Mouse (Mus musculus): Measurements from ENCODE around the gene Pcp2. TPM values are rescaled to one million over a fixed set of nuclear protein-coding genes. Genes with fewer than 3 reads are reported as not detected.

The Pcp2 gene
- polyA plus RNA-seq, 1 experiment from 2014 or later: 0.56 TPM

DNA sequence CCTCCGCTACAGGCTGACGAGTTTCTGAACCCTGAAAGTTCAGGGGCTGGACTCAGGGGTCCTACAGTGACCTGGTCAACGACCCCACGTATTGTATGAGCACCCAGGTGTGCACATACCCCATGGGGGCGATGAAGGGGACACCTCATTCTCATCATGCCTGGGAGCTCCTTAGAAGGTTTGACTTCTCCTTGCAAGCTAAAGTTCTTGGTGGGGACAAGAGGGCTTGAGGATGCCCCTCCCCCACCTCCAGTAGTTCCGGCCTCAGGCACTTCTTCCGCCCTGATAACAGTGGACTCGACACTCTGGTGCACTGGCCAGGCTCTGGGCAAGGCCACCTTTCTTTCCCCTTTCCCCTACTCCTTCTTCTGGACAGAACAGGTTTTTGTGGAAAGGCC, 6.1 kb upstream of the Pcp2 start:
- Histone ChIP-seq H3K4me3 (ENCODE audit: low read depth, low read length) (peak overlapping the region; percentile 56), H3K36me3 (ENCODE audit: control insufficient read depth, insufficient read depth, low read length) (peaks cover 4% of the 10 kb centered on the region; the same call in 1 of the 2 replicates), H3K27ac (ENCODE audit: low read length) (no peak overlapping the region), H3K4me2 (replicated peaks; ENCODE audit: low read depth, low read length) (peak overlapping the region; percentile 53), H3K9ac (replicated peaks; ENCODE audit: low read depth, low read length) (peak overlapping the region; percentile 41; the same call in 1 of the 2 replicates), H3K4me1 (ENCODE audit: control insufficient read depth, insufficient read depth, low read length) (no peaks in the 10 kb centered on the region), H3K27me3 (ENCODE audit: control insufficient read depth, insufficient read depth, low read length) (no peaks in the 10 kb centered on the region), H3K9me3 (ENCODE audit: control insufficient read depth, low read depth, low read length) (no peaks in the 10 kb centered on the region)
- WGBS: 11% methylated on average over 8 of the region's 8 CpGs
- ATAC-seq (ENCODE audit: insufficient number of reproducible peaks, insufficient read depth, low FRiP score, low read depth): peak; percentile 37

DNA sequence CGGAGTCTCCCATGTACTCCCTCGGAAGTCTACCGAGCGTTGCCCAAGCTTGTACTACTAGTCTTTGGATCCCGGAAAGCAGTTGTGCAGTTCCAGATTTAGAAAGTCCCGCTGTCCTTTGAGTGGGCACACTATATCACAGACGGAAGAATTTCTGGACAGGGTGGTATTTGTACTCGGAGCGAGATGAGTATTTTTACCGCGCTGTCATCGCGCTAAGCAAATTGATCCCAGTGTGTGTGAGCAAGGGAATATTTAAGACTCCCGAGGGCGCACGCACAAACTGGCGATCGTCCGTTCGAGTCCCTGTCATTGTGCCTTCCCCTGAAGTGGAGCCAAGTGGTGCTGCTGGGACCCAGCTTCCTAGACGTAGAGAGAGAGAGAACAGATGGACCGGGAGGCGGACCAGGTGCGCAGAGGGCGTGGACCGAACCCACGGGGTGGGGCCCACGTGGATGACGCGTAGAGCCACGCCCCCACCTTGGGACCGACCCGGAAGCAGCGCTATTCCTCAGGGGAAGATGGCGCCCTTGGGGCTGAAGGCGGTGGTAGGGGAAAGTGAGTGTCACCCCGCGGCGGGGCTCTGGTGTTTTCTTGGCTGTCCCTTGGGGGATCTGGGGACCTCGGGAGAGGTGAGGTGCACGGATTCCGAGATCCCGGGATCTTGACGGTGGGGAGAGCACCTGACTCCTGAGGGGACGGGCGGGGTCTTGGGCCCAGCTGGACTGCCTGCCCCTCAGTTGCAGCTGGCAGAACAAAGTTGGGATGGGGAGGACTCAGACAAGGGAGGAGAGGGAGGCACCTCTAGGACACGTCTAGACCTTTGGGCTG, 5.5 kb upstream of the Pcp2 start, which contains the start of gene Stxbp2:
TSS of gene Stxbp2 (plus strand) at position 309 of the 831 bp plus-strand sequence.
- no peak within 1 kb of the TSS for H3K27ac ChIP-seq (ENCODE audit: low read length)

DNA sequence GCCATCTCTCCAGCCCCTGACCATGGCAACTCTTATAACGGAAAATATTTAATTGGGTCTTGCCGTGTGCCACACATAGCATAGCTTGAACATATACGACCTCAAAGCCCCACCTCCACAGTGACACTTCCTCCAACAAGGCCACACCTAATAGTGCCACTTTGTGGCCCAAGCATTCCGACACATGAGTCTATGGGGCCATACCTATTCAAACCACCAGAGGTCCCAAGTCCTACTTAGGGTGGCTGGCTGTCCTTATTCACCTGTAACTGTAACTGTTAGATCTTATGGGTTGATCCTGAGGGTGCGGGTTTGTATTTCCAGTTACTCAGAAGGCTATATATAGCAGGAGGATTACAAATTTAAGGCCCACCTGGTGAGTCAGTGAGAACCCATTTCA, 2.7 kb upstream of the Pcp2 start:
- Histone ChIP-seq H3K27ac (ENCODE audit: low read length) (no peak overlapping the region), H3K36me3 (ENCODE audit: control insufficient read depth, insufficient read depth, low read length) (no peaks in the 10 kb centered on the region), H3K4me3 (ENCODE audit: low read depth, low read length) (no peak overlapping the region), H3K9me3 (ENCODE audit: control insufficient read depth, low read depth, low read length) (no peaks in the 10 kb centered on the region), H3K9ac (replicated peaks; ENCODE audit: low read depth, low read length) (no peak overlapping the region), H3K4me1 (ENCODE audit: control insufficient read depth, insufficient read depth, low read length) (no peaks in the 10 kb centered on the region), H3K27me3 (ENCODE audit: control insufficient read depth, insufficient read depth, low read length) (no peaks in the 10 kb centered on the region), H3K4me2 (replicated peaks; ENCODE audit: low read depth, low read length) (no peak overlapping the region)
- ATAC-seq (ENCODE audit: insufficient number of reproducible peaks, insufficient read depth, low FRiP score, low read depth): no peak
- WGBS: 26% methylated on average over 5 of the region's 5 CpGs

More for the DNA sequence above, 5.5 kb upstream of the Pcp2 start, which contains the start of gene Stxbp2:
- Histone ChIP-seq H3K4me1 (ENCODE audit: control insufficient read depth, insufficient read depth, low read length) (no peaks in the 10 kb centered on the region), H3K4me2 (replicated peaks; ENCODE audit: low read depth, low read length) (peak within 1 kb of the TSS; percentile 53), H3K9ac (replicated peaks; ENCODE audit: low read depth, low read length) (peak within 1 kb of the TSS; percentile 41; the same call in 1 of the 2 replicates), H3K27me3 (ENCODE audit: control insufficient read depth, insufficient read depth, low read length) (no peaks in the 10 kb centered on the region), H3K9me3 (ENCODE audit: control insufficient read depth, low read depth, low read length) (no peaks in the 10 kb centered on the region), H3K4me3 (ENCODE audit: low read depth, low read length) (peak within 1 kb of the TSS; percentile 56), H3K36me3 (ENCODE audit: control insufficient read depth, insufficient read depth, low read length) (peaks cover under 1% of the 10 kb centered on the region; the same call in 1 of the 2 replicates)
- peak; percentile 93 for ATAC-seq (ENCODE audit: insufficient number of reproducible peaks, insufficient read depth, low FRiP score, low read depth)
- 6% methylated on average over 47 of the region's 47 CpGs for WGBS

DNA sequence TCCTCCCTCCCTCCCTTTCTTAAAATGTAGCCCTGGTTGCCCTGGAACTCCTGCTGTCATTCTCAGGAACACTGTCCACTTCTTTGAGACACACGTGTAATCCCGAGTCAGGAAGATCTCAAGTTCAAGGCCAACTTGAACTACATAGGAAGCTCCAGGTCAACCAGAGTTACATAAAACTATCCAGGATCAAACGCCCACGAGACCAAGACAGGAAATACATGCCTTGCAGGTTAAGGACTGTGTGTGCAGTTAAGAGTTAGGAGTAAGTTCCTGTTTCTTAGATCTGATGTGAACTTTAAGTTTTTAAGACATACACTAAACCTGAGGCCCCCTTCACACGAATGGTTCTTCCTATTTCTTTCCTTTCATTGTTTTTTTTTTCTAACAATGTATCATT, 1.6 kb upstream of the Pcp2 start:
- 56% methylated on average over 5 of the region's 5 CpGs for WGBS
- no peaks in the 10 kb centered on the region for H3K27me3 ChIP-seq (ENCODE audit: control insufficient read depth, insufficient read depth, low read length)
- H3K4me3 ChIP-seq (ENCODE audit: low read depth, low read length): no peak overlapping the region
- H3K4me1 ChIP-seq (ENCODE audit: control insufficient read depth, insufficient read depth, low read length): no peaks in the 10 kb centered on the region; the same call in 1 of the 2 replicates
- no peak for ATAC-seq (ENCODE audit: insufficient number of reproducible peaks, insufficient read depth, low FRiP score, low read depth)
- no peak overlapping the region for H3K4me2 ChIP-seq (replicated peaks; ENCODE audit: low read depth, low read length)
- H3K36me3 ChIP-seq (ENCODE audit: control insufficient read depth, insufficient read depth, low read length): no peaks in the 10 kb centered on the region; the same call in 1 of the 2 replicates
- no peak overlapping the region for H3K27ac ChIP-seq (ENCODE audit: low read length)
- no peaks in the 10 kb centered on the region for H3K9me3 ChIP-seq (ENCODE audit: control insufficient read depth, low read depth, low read length)
- H3K9ac ChIP-seq (replicated peaks; ENCODE audit: low read depth, low read length): no peak overlapping the region

DNA sequence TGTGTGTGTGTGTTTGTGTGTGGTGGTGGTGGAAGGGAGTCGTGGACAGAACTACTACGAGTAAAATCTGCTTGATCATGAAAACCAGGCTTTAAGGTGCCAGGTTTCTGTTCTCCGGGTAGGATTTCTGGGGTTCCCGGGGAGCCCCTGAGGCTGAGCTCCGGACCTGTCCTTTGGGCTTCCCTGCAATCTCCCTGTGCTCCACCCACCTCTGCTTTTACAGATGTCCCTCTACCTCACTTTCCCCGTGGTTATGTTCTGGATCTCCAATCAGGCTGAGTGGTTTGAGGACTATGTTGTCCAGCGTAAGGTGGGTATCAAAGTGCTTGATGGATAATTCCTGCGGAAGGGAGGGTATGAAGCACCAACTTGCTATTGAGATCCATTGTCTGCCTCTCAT, 3.2 kb downstream of the Pcp2 start:
- Histone ChIP-seq H3K36me3 (ENCODE audit: control insufficient read depth, insufficient read depth, low read length) (peaks cover 12% of the 10 kb centered on the region), H3K4me2 (replicated peaks; ENCODE audit: low read depth, low read length) (peak overlapping the region; percentile 63), H3K9me3 (ENCODE audit: control insufficient read depth, low read depth, low read length) (no peaks in the 10 kb centered on the region), H3K4me3 (ENCODE audit: low read depth, low read length) (peak overlapping the region; percentile 83), H3K9ac (replicated peaks; ENCODE audit: low read depth, low read length) (peak overlapping the region; percentile 41; the same call in 1 of the 2 replicates), H3K27me3 (ENCODE audit: control insufficient read depth, insufficient read depth, low read length) (no peaks in the 10 kb centered on the region), H3K27ac (ENCODE audit: low read length) (no peak overlapping the region), H3K4me1 (ENCODE audit: control insufficient read depth, insufficient read depth, low read length) (peaks cover 12% of the 10 kb centered on the region)
- ATAC-seq (ENCODE audit: insufficient number of reproducible peaks, insufficient read depth, low FRiP score, low read depth): no peak
- WGBS: 61% methylated on average over 8 of the region's 8 CpGs

DNA sequence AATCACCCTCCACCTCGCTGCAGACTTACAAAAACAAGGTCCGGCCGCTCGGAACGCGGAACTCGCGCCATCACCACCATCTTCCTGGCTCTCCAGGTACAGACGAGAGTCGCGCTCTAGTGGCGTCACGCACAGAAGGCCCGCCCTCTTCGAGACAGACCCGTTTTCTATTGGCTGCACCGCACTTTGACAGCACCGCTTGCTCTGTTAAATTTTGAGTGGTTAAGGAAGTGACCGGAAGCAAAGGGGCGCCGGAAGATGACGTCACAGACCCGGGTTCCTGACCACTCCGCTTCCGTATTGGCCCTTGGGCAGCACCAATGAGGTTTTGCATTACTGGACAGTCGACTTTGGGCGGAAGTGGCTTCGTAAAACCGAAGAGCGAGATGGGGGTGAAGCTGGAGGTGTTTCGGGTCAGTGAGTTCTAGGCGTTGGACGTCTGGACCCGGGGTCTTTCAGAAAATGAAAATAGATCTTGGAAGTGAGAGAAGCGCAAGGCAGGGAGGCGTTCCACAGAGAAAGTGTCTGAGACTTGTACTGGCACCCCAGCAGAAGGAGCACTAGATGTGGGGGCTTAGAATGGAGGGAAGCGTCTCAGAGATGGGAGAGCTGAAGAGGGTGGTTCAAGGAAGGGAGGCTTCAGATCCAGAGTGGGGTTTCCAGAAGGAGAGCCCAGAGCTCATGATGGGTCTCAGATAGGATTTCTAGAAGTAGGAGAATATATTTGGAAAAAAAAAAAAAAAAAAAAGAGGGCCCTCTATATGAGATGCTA, 4.0 kb downstream of the Pcp2 start, which contains the start of the genes Xab2 and Pet100:
TSS of gene Xab2 (minus strand) at position 118 of the 772 bp plus-strand sequence.
TSS of gene Pet100 (plus strand) at position 350 of the 772 bp plus-strand sequence.
- Histone ChIP-seq H3K4me1 (ENCODE audit: control insufficient read depth, insufficient read depth, low read length) (peaks cover 12% of the 10 kb centered on the region), H3K9ac (replicated peaks; ENCODE audit: low read depth, low read length) (peak within 1 kb of the TSS; percentile 72), H3K4me2 (replicated peaks; ENCODE audit: low read depth, low read length) (peak within 1 kb of the TSS; percentile 89), H3K36me3 (ENCODE audit: control insufficient read depth, insufficient read depth, low read length) (peaks cover 17% of the 10 kb centered on the region), H3K9me3 (ENCODE audit: control insufficient read depth, low read depth, low read length) (no peaks in the 10 kb centered on the region), H3K27me3 (ENCODE audit: control insufficient read depth, insufficient read depth, low read length) (no peaks in the 10 kb centered on the region), H3K27ac (ENCODE audit: low read length) (no peak within 1 kb of the TSS), H3K4me3 (ENCODE audit: low read depth, low read length) (peak within 1 kb of the TSS; percentile 83)
- ATAC-seq (ENCODE audit: insufficient number of reproducible peaks, insufficient read depth, low FRiP score, low read depth): peak; percentile 99
- WGBS: under 1% methylated on average over 37 of the region's 37 CpGs

DNA sequence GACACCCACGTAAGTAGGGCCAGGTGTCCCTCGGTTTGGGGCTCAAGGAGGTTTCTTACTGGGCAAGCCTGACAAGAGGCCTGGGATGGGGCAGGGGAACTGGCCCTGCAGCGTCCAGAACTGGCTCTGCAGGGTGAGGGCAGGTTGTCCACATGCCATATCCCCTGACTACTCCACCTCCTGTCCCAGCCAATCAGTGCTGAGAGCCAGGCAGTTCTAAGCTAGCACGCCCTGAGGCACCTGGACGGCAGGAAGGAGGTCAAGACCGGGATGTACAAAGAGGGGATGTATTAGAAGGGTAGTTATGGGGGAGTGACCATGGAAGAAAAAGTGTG, 15.6 kb downstream of the Pcp2 start:
- H3K4me1 ChIP-seq (ENCODE audit: control insufficient read depth, insufficient read depth, low read length): no peaks in the 10 kb centered on the region
- peaks cover 55% of the 10 kb centered on the region for H3K36me3 ChIP-seq (ENCODE audit: control insufficient read depth, insufficient read depth, low read length)
- H3K27ac ChIP-seq (ENCODE audit: low read length): no peak overlapping the region
- ATAC-seq (ENCODE audit: insufficient number of reproducible peaks, insufficient read depth, low FRiP score, low read depth): no peak
- WGBS: 72% methylated on average over 6 of the region's 6 CpGs
- no peak overlapping the region for H3K4me3 ChIP-seq (ENCODE audit: low read depth, low read length)
- H3K4me2 ChIP-seq (replicated peaks; ENCODE audit: low read depth, low read length): no peak overlapping the region
- H3K9me3 ChIP-seq (ENCODE audit: control insufficient read depth, low read depth, low read length): no peaks in the 10 kb centered on the region
- no peak overlapping the region for H3K9ac ChIP-seq (replicated peaks; ENCODE audit: low read depth, low read length)
- no peaks in the 10 kb centered on the region for H3K27me3 ChIP-seq (ENCODE audit: control insufficient read depth, insufficient read depth, low read length)

DNA sequence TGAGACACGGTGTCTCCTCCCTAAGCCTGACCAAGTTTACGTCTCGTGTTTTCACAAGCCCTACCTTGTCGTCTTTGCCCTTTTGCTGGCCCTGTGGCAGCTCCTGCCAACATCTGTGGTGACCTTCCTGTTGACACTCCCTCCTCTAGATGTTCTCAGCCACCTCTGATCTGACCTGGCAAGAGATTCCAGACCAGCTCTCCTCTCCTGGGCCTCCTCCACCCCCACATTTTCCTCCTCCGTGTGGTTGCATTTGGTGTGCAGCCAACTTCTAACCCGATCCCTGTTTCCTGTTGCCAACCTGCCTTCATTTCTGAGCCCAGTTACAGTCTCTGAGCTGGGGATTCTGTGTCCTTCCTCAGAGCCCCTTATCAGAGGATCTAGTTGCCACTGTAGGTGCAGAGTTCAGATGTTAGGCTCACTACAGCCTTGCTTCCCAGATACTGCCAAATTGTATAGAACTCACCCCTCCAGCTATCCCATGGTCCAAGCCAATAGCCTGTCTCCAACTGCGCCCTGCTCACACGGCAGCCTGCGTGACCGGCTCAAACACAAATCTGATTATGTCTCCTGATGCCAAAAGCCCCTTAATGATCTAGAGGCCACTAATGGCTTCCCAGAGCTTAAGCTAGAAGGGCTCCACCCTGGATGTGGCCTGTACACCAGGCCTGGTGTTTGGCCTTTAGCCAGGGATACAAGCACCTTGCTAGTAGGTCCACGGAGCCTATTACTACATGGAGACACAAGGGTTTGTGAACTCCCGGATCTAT, 16.1 kb downstream of the Pcp2 start:
- Histone ChIP-seq H3K4me2 (replicated peaks; ENCODE audit: low read depth, low read length) (no peak overlapping the region), H3K4me3 (ENCODE audit: low read depth, low read length) (no peak overlapping the region), H3K4me1 (ENCODE audit: control insufficient read depth, insufficient read depth, low read length) (no peaks in the 10 kb centered on the region), H3K36me3 (ENCODE audit: control insufficient read depth, insufficient read depth, low read length) (peaks cover 50% of the 10 kb centered on the region), H3K9ac (replicated peaks; ENCODE audit: low read depth, low read length) (no peak overlapping the region), H3K27ac (ENCODE audit: low read length) (no peak overlapping the region), H3K9me3 (ENCODE audit: control insufficient read depth, low read depth, low read length) (no peaks in the 10 kb centered on the region), H3K27me3 (ENCODE audit: control insufficient read depth, insufficient read depth, low read length) (no peaks in the 10 kb centered on the region)
- WGBS: 85% methylated on average over 12 of the region's 12 CpGs
- ATAC-seq (ENCODE audit: insufficient number of reproducible peaks, insufficient read depth, low FRiP score, low read depth): no peak

Measured in stomach, embryonic 14.5 days (tissue).